Mouse (Mus musculus) urinary bladder, adult 18-20 months (tissue): ENCODE measurements around the gene Nme4.

Experiments
- DNase-seq, 2 experiments: peaks; one replicate each; pipeline ENCODE4 v3.0.0; 2022; ENCODE audit warnings: low spot score in 2 of 2, mixed read lengths in 2 of 2

Nme4 gene

GRCm38 (mm10) chr17:26095121-26095740, at the start of gene Nme4:
TSS of gene Nme4 (minus strand) at chr17:26095602.
- DNase-seq: peak in 1 of 2 experiments; percentile 64

- DNase-seq: no peak
Measured at GRCm38 (mm10) chr17:26143386-26143785, 48.0 kb upstream of the Nme4 start.

GRCm38 (mm10) chr17:26142796-26143195, 47.4 kb upstream of the Nme4 start:
- DNase-seq: no peak

- DNase-seq: no peak
Measured at GRCm38 (mm10) chr17:26138901-26139381, 43.5 kb upstream of the Nme4 start.

GRCm38 (mm10) chr17:26138239-26138836, 42.9 kb upstream of the Nme4 start, which contains the start of gene Axin1:
TSS of gene Axin1 (plus strand) at chr17:26138688.
- peak; percentile 89 to 91 for DNase-seq

- DNase-seq: no peak
Measured at GRCm38 (mm10) chr17:26137751-26138130, 42.3 kb upstream of the Nme4 start.

GRCm38 (mm10) chr17:26137106-26137750, 41.8 kb upstream of the Nme4 start:
- DNase-seq: no peak

GRCm38 (mm10) chr17:26131856-26132853, 36.8 kb upstream of the Nme4 start:
- DNase-seq: no peak

GRCm38 (mm10) chr17:26131062-26131732, 35.8 kb upstream of the Nme4 start:
- DNase-seq: no peak

GRCm38 (mm10) chr17:26125226-26125625, 29.8 kb upstream of the Nme4 start:
- DNase-seq: no peak

- no peak for DNase-seq
Measured at GRCm38 (mm10) chr17:26124560-26124959, 29.2 kb upstream of the Nme4 start.

GRCm38 (mm10) chr17:26123267-26123684, 27.9 kb upstream of the Nme4 start, which contains the start of gene Mrpl28:
TSS of gene Mrpl28 (plus strand) at chr17:26123500.
- peak; percentile 79 to 82 for DNase-seq

GRCm38 (mm10) chr17:26122431-26123140, 27.2 kb upstream of the Nme4 start:
- no peak for DNase-seq

- DNase-seq: peak in 1 of 2 experiments; percentile 49
Measured at GRCm38 (mm10) chr17:26119766-26120710, 24.6 kb upstream of the Nme4 start.

- DNase-seq: no peak
Measured at GRCm38 (mm10) chr17:26116503-26117258, 21.3 kb upstream of the Nme4 start.

- DNase-seq: no peak
Measured at GRCm38 (mm10) chr17:26115956-26116487, 20.6 kb upstream of the Nme4 start.

- no peak for DNase-seq
Measured at GRCm38 (mm10) chr17:26115205-26115898, 19.9 kb upstream of the Nme4 start.
